Mouse (Mus musculus) right cerebral cortex, adult 18-20 months (tissue): Measurements from ENCODE around the gene 1700012B09Rik.

Experiments used
- DNase-seq: peaks from one replicate; pipeline ENCODE4 v3.0.0; 2022; ENCODE audit warnings: mixed read lengths

Gene 1700012B09Rik

GRCm38 (mm10) chr9:14728365-14728764, 42.5 kb downstream of the 1700012B09Rik start:
- no peak for DNase-seq

- no peak for DNase-seq
Measured at GRCm38 (mm10) chr9:14726629-14727028, 44.2 kb downstream of the 1700012B09Rik start.

- no peak for DNase-seq
Measured at GRCm38 (mm10) chr9:14726005-14726404, 44.8 kb downstream of the 1700012B09Rik start.

GRCm38 (mm10) chr9:14724755-14725420, 45.9 kb downstream of the 1700012B09Rik start:
- DNase-seq, result no peak

GRCm38 (mm10) chr9:14721610-14722009, 49.2 kb downstream of the 1700012B09Rik start:
- no peak for DNase-seq

- DNase-seq, result no peak
Measured at GRCm38 (mm10) chr9:14720384-14720783, 50.4 kb downstream of the 1700012B09Rik start.

- no peak for DNase-seq
Measured at GRCm38 (mm10) chr9:14718332-14718691, 52.5 kb downstream of the 1700012B09Rik start.

GRCm38 (mm10) chr9:14717689-14718331, 53.0 kb downstream of the 1700012B09Rik start:
- DNase-seq, result no peak

- no peak for DNase-seq
Measured at GRCm38 (mm10) chr9:14715258-14715657, 55.6 kb downstream of the 1700012B09Rik start.

GRCm38 (mm10) chr9:14710910-14711309, 59.9 kb downstream of the 1700012B09Rik start:
- no peak for DNase-seq
